Mouse (Mus musculus) neural tube, embryonic 15.5 days (tissue): ENCODE results near the gene Lrrc8e. TPM values are rescaled to one million over a fixed set of nuclear protein-coding genes. Genes with fewer than 3 reads are reported as not detected.

Experiments
- ATAC-seq: fragments of 200-750 bp; cut with Nextera tagmentation; 2 replicates; pipeline ENCODE4 v1.8.0; 2017; ENCODE audit warnings: mild to moderate bottlenecking, moderate TSS enrichment, moderate library complexity; ENCODE audit not compliant: low FRiP score
- H3K27ac ChIP-seq: fragments of 300-500 bp; sonication (generic); replicated peaks from 2 replicates; pipeline ENCODE4 v1.5.1; 2015; ENCODE audit warnings: mild to moderate bottlenecking, inconsistent platforms
- H3K27me3 ChIP-seq: fragments of 300-500 bp; sonication (generic); replicated peaks from 2 replicates; pipeline ENCODE4 v1.6.1; 2015; ENCODE audit warnings: inconsistent platforms
- H3K36me3 ChIP-seq: fragments of 300-500 bp; sonication (generic); 2 replicates; pipeline ENCODE4 v1.6.1; 2015; ENCODE audit warnings: inconsistent platforms
- H3K4me1 ChIP-seq: fragments of 300-500 bp; sonication (generic); 2 replicates; pipeline ENCODE4 v1.6.1; 2015; ENCODE audit warnings: inconsistent platforms
- H3K4me2 ChIP-seq: fragments of 300-500 bp; sonication (generic); 2 replicates; pipeline ENCODE4 v1.6.1; 2015; ENCODE audit warnings: inconsistent platforms, mild to moderate bottlenecking, moderate library complexity
- H3K4me3 ChIP-seq: fragments of 300-500 bp; sonication (generic); replicated peaks from 2 replicates; pipeline ENCODE4 v1.5.1; 2015; ENCODE audit warnings: mild to moderate bottlenecking, inconsistent platforms
- H3K9ac ChIP-seq: fragments of 300-500 bp; sonication (generic); replicated peaks from 2 replicates; pipeline ENCODE4 v1.6.1; 2015; ENCODE audit warnings: mild to moderate bottlenecking, inconsistent platforms
- H3K9me3 ChIP-seq: fragments of 300-500 bp; sonication (generic); replicated peaks from 2 replicates; pipeline ENCODE4 v1.6.1; 2016; ENCODE audit warnings: inconsistent platforms
- WGBS: fragments of 180-500 bp; shearing (Covaris S2); methylation state at CpG from one replicate; pipeline ENCODE4 v1.1.7; 2015; ENCODE audit warnings: mixed read lengths; 5-methylcytosine and 5-hydroxymethylcytosine counted together
- polyA plus RNA-seq: library from polyadenylated mRNA; unstranded; fragments of >200 nt; fragmentation: Nextera tagmentation; extraction: Ambion mirVana; gene quantifications from 2 replicates; pipeline ENCODE4 v1.2.1, GENCODE M21; 2015

The Lrrc8e gene
- 0.57 TPM in 1 of 2 replicates, not detected in the other for polyA plus RNA-seq

GRCm38 (mm10) chr8:4226739-4227347 lies at the start of gene Lrrc8e:
Gene Lrrc8e (plus strand): TSS chr8:4226827.
- 0 out of 2 replicates have a peak, but pooled peaks have one; percentile 38 for ATAC-seq
- H3K4me1 ChIP-seq: peaks cover 7% of the 10 kb centered on the region; the same call in 1 of the 2 replicates

GRCm38 (mm10) chr8:4183409-4183808 lies 43.2 kb upstream of the Lrrc8e start:
- Histone ChIP-seq H3K27me3 (no peaks in the 10 kb centered on the region), H3K9me3 (no peaks in the 10 kb centered on the region), H3K4me2 (no peak overlapping the region), H3K4me1 (no peaks in the 10 kb centered on the region), H3K36me3 (peaks cover 63% of the 10 kb centered on the region), H3K27ac (no peak overlapping the region), H3K4me3 (no peak overlapping the region), H3K9ac (no peak overlapping the region)
- WGBS: 86% methylated on average over 8 of the region's 8 CpGs
- ATAC-seq: no peak

More at GRCm38 (mm10) chr8:4226739-4227347, at the start of gene Lrrc8e:
- H3K9ac ChIP-seq: no peak within 1 kb of the TSS
- no peaks in the 10 kb centered on the region for H3K36me3 ChIP-seq
- no peaks in the 10 kb centered on the region for H3K9me3 ChIP-seq
- H3K27me3 ChIP-seq: peaks cover 22% of the 10 kb centered on the region
- no peak within 1 kb of the TSS for H3K27ac ChIP-seq
- H3K4me3 ChIP-seq: no peak within 1 kb of the TSS
- H3K4me2 ChIP-seq: peak within 1 kb of the TSS; percentile 46
- WGBS: 5% methylated on average over 33 of the region's 33 CpGs

DNA sequence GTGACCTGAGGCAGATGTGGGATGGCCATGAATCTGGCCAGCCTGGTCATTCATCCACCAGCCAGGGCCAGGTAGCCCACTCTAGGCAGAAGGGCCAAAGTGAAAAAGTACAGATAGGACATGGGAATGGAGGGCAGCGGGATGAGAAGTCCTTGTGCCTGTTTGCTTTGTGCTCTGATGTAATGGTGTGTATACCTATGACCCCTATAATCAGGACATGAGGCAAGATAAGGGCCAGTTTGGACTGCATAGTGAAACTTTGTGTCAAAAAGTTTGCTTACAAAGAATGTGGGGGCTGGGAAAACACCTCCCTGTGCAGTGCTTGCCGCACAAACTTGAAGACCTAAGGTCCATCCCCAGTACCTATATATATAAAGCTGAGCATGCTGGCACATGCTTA lies 40.5 kb upstream of the Lrrc8e start:
- Histone ChIP-seq H3K27me3 (no peaks in the 10 kb centered on the region), H3K36me3 (peaks cover 68% of the 10 kb centered on the region)
- ATAC-seq: no peak

DNA sequence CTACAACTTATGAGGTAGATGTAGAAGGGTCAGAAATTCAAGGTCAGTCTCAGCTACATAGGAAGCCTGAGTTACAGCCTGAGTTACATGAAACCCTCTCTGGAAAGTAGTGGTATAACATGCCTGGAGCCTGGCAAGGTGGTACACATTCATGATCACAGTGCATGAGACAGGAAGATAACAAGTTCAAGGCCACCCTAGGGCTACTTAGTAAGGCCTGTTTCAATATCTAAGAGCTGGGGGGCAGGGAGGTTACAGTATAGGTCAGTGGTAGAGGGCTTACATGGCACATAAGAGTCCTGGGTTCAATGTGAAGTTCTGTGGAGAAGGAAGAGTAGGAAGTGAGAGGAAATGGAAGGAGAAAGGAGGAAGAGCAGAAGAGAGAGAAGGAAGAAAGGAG lies 38.0 kb upstream of the Lrrc8e start:
- Histone ChIP-seq H3K4me1 (peaks cover 11% of the 10 kb centered on the region), H3K36me3 (peaks cover 81% of the 10 kb centered on the region), H3K27ac (no peak overlapping the region), H3K4me3 (no peak overlapping the region), H3K9ac (no peak overlapping the region), H3K27me3 (no peaks in the 10 kb centered on the region), H3K9me3 (no peaks in the 10 kb centered on the region), H3K4me2 (no peak overlapping the region)
- no peak for ATAC-seq

More for the DNA sequence above, 40.5 kb upstream of the Lrrc8e start:
- no peaks in the 10 kb centered on the region for H3K9me3 ChIP-seq
- no peak overlapping the region for H3K4me3 ChIP-seq
- H3K4me1 ChIP-seq: no peaks in the 10 kb centered on the region
- no peak overlapping the region for H3K4me2 ChIP-seq
- H3K9ac ChIP-seq: no peak overlapping the region
- no peak overlapping the region for H3K27ac ChIP-seq
- 97% methylated on average over 2 of the region's 2 CpGs for WGBS

DNA sequence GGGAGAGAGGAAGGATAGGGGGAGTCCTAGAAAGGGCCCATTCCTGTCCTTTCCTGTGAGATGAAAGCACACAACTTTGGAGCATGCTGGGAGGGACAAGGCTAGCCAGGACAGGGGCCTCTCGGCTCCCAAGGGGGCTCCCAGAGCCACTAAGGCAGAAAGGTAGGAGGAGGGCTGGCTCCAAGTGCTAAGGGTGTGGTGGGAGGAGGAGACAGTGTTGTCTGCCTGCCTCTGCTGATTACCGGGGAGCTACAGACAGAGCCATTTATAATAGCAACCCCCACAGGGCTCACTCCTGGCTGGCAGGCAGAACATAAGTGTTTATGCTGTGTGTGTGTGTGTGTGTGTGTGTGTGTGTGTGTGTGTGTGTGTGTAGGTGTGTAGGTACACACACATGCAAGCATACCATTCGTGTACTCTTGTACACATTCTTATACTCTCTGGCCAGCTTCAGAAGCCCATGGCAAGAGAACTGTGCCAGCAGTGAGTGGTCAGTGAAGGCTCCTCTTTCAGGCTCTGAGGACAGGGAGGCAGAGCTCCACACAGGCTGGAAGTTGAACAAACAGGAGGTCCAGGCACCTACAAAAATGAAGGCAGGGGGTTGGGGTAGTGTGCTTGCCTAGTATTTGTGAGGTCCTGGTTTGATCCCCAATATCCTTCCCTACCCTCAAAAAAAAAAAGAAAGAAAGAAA lies 37.5 kb upstream of the Lrrc8e start:
- Histone ChIP-seq H3K27me3 (no peaks in the 10 kb centered on the region), H3K27ac (no peak overlapping the region), H3K4me3 (no peak overlapping the region), H3K36me3 (peaks cover 82% of the 10 kb centered on the region), H3K4me1 (peaks cover 14% of the 10 kb centered on the region), H3K9me3 (no peaks in the 10 kb centered on the region), H3K9ac (no peak overlapping the region), H3K4me2 (no peak overlapping the region)
- 23% methylated on average over 3 of the region's 3 CpGs for WGBS
- ATAC-seq: no peak

DNA sequence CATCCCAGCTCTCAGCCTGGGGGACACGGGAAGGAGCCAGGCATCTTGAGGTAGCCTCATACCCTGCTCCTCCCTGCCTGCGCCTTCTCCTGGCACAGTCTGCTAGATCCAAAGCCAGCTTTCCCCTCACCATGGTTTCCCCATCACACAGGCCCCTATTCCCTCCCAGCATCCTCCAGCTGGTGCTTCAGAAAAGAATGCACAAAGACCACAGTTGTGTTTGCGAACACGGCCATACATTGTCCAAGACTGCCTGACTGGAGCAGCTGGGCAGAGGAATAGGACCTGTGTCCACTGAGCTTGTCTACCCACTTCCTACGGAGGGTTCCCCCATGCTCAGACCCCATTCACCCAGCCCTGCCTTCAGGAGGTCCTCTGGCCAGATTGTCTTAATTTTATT lies 34.3 kb upstream of the Lrrc8e start:
- no peak overlapping the region for H3K4me3 ChIP-seq
- peak overlapping the region; percentile 75 for H3K27ac ChIP-seq
- no peak overlapping the region for H3K4me2 ChIP-seq
- peaks cover 71% of the 10 kb centered on the region for H3K36me3 ChIP-seq
- WGBS: 27% methylated on average over 5 of the region's 5 CpGs
- no peak overlapping the region for H3K9ac ChIP-seq
- ATAC-seq: peak; percentile 54
- H3K9me3 ChIP-seq: no peaks in the 10 kb centered on the region
- H3K4me1 ChIP-seq: peaks cover 14% of the 10 kb centered on the region
- no peaks in the 10 kb centered on the region for H3K27me3 ChIP-seq

DNA sequence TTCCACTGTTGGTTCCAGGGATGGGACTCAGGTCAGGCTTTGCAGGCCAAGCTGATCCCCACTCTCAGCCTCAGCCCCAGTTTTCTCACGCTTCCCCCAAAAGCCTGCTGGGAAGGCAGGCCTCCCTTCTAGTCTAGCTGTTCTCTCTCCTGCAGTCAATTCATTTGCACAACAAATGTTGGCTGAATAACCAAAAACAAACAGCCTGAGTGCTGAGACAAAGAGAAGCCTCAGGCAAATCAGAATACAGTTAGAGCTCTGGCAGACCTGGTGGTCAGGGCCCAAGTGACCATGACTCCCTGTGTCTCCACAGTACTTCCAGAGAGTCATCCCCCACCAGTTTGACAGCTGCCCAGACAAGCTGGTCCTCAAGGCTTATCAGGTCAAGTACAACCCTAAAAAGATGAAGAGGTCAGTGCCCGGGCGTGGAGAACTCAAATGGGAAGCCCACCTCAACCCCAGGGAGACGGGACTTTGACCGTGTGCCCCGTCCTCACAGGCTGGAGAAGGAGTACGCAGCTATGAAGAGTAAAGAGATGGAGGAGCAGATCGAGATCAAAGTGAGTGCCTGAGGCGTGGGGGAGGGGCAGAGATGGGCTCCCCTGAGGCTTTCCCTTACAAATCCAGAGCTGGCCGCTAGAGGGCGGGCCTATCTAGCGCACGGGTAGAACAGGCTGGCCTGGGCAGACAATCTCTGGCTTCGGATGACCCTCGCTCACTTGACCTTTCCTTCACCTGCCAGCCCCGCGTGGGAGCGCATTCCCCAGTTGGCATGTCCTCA lies 33.6 kb upstream of the Lrrc8e start:
- no peak overlapping the region for H3K4me2 ChIP-seq
- no peak overlapping the region for H3K4me3 ChIP-seq
- H3K9ac ChIP-seq: no peak overlapping the region
- WGBS: 4% methylated on average over 18 of the region's 18 CpGs
- no peaks in the 10 kb centered on the region for H3K9me3 ChIP-seq
- H3K36me3 ChIP-seq: peaks cover 68% of the 10 kb centered on the region
- peaks cover 14% of the 10 kb centered on the region for H3K4me1 ChIP-seq
- peak overlapping the region; percentile 74 for H3K27ac ChIP-seq
- H3K27me3 ChIP-seq: no peaks in the 10 kb centered on the region
- ATAC-seq: peak; percentile 70

DNA sequence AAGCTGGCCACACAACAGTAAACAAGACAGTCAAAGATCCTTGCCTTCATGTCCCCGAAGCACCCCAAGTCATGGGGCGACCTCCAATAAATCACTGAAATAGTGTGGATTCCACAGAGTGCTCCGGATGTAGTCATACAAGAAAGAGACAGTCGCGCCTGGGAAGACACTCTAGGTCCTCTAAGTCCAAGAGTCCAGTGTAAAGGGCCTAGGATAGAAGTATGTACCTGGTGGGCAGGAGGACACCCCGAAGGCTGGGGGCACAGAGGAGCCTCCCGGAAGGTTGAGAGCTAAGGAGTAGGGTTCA lies 33.1 kb upstream of the Lrrc8e start:
- H3K4me1 ChIP-seq: peaks cover 14% of the 10 kb centered on the region
- no peak overlapping the region for H3K9ac ChIP-seq
- no peak overlapping the region for H3K4me2 ChIP-seq
- 48% methylated on average over 7 of the region's 7 CpGs for WGBS
- peaks cover 64% of the 10 kb centered on the region for H3K36me3 ChIP-seq
- H3K4me3 ChIP-seq: no peak overlapping the region
- H3K27me3 ChIP-seq: no peaks in the 10 kb centered on the region
- no peaks in the 10 kb centered on the region for H3K9me3 ChIP-seq
- peak overlapping the region; percentile 74 for H3K27ac ChIP-seq
- ATAC-seq: no peak; the same call in 1 of the 2 replicates

DNA sequence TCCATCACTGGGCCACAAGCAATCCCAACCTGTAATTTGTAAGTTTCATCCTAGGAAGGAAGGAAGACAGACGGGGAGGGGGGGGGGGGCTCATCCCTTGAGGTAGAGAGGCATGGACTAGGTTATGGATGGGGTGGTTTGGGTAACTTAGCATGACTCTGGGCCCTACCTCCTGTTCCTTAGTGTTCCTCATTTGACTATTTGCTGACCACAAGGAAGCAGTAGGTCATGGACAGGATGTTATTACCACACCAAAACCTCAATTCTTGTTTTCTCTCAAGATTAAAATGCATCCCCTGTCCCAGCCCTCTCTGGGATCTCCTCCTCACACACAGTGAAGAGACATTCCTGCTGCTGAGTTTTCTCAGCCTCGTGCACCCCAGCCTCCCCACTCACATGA lies 25.3 kb upstream of the Lrrc8e start:
- no peak overlapping the region for H3K4me3 ChIP-seq
- no peak overlapping the region for H3K9ac ChIP-seq
- WGBS: 64% methylated on average over 2 of the region's 2 CpGs
- no peaks in the 10 kb centered on the region for H3K9me3 ChIP-seq
- H3K27me3 ChIP-seq: peaks cover 24% of the 10 kb centered on the region
- no peak overlapping the region for H3K4me2 ChIP-seq
- ATAC-seq: no peak
- H3K36me3 ChIP-seq: peaks cover 74% of the 10 kb centered on the region
- H3K4me1 ChIP-seq: peaks cover 11% of the 10 kb centered on the region; the same call in 1 of the 2 replicates
- H3K27ac ChIP-seq: no peak overlapping the region

GRCm38 (mm10) chr8:4205246-4206123 lies 21.1 kb upstream of the Lrrc8e start:
- ATAC-seq: 0 out of 2 replicates have a peak, but pooled peaks have one; percentile 2

More at GRCm38 (mm10) chr8:4205246-4206123, 21.1 kb upstream of the Lrrc8e start:
- 18% methylated on average over 37 of the region's 38 CpGs for WGBS
- H3K4me3 ChIP-seq: no peak overlapping the region
- no peak overlapping the region for H3K4me2 ChIP-seq
- H3K27ac ChIP-seq: no peak overlapping the region
- H3K9ac ChIP-seq: no peak overlapping the region
- peaks cover 74% of the 10 kb centered on the region for H3K36me3 ChIP-seq
- 0 out of 2 replicates have a peak, but pooled peaks cover 3% of the 10 kb centered on the region for H3K9me3 ChIP-seq
- H3K4me1 ChIP-seq: peaks cover 37% of the 10 kb centered on the region
- H3K27me3 ChIP-seq: peaks cover 24% of the 10 kb centered on the region
